Mouse (Mus musculus) lung, postnatal 4 days (tissue): ENCODE data around the gene Gabrr1.

Experiments
- DNase-seq, 2 experiments: peaks; one replicate each; pipeline ENCODE4 v3.0.0; 2021

The Gabrr1 gene

GRCm38 (mm10) chr4:33208881-33209841 lies 76.8 kb downstream of the Gabrr1 start, which contains the start of gene Srsf12:
Srsf12 (plus strand) TSS chr4:33208991.
- DNase-seq, result peak; percentile 13 to 31
